Mouse (Mus musculus): ENCODE measurements around the gene G3bp1. TPM values are rescaled to one million over a fixed set of nuclear protein-coding genes. Genes with fewer than 3 reads are reported as not detected.

The G3bp1 gene
- 10 to 100 TPM; 40.3 to 44.7 TPM for total RNA-seq (2021)
- long read RNA-seq, experiment 1, full-length matches to known transcripts = 433 of 466 reads
- long read RNA-seq, experiment 1, partial matches to known transcripts = 5 of 466 reads
- long read RNA-seq, experiment 1, other reads (novel, unspliced or antisense) = 28 of 466 reads
- long read RNA-seq, experiment 2, full-length matches to known transcripts = 419 of 444 reads
- long read RNA-seq, experiment 2, partial matches to known transcripts = 4 of 444 reads
- long read RNA-seq, experiment 2, other reads (novel, unspliced or antisense) = 21 of 444 reads

GRCm38 (mm10) chr11:55469048-55469843 is at the start of gene G3bp1:
Gene G3bp1, plus strand, starts transcription at chr11:55469685.
- intact Hi-C loops (cut with DNase I) = no loop called here
- DNase-seq = peak; percentile 98 to 99

GRCm38 (mm10) chr11:55422978-55423377 is 46.5 kb upstream of the G3bp1 start, which contains the start of gene Sparc:
Gene Sparc, minus strand, starts transcription at chr11:55423183.
- DNase-seq = no peak
- intact Hi-C loops (cut with DNase I) = no loop called here

- DNase-seq = peak in 1 of 2 experiments; percentile 51
- intact Hi-C loops (cut with DNase I) = no loop called here
These were observed 45.7 kb upstream of the G3bp1 start for GRCm38 (mm10) chr11:55423756-55424155.

- intact Hi-C loops (cut with DNase I) = no loop called here
- no peak for DNase-seq
These were observed 44.6 kb upstream of the G3bp1 start for GRCm38 (mm10) chr11:55424746-55425360.

- intact Hi-C loops (cut with DNase I) = loop anchor here (2.0 kb wide), 1 partner anchor 16 kb away; no protein-coding TSS in a partner anchor
- peak; percentile 88 to 91 for DNase-seq
These were observed 41.1 kb upstream of the G3bp1 start for GRCm38 (mm10) chr11:55428186-55429012.

GRCm38 (mm10) chr11:55429973-55430372 is 39.5 kb upstream of the G3bp1 start:
- DNase-seq = no peak
- intact Hi-C loops (cut with DNase I) = loop anchor here (2.0 kb wide), 1 partner anchor 15 kb away; no protein-coding TSS in a partner anchor

- intact Hi-C loops (cut with DNase I) = no loop called here
- DNase-seq = peak in 1 of 2 experiments; percentile 49
These were observed 36.5 kb upstream of the G3bp1 start for GRCm38 (mm10) chr11:55432981-55433380.

- no peak for DNase-seq
- intact Hi-C loops (cut with DNase I) = no loop called here
These were observed 33.4 kb upstream of the G3bp1 start for GRCm38 (mm10) chr11:55436089-55436488.

- intact Hi-C loops (cut with DNase I) = no loop called here
- DNase-seq = no peak
These were observed 31.5 kb upstream of the G3bp1 start for GRCm38 (mm10) chr11:55438031-55438430.

- intact Hi-C loops (cut with DNase I) = no loop called here
- DNase-seq = no peak
These were observed 29.8 kb upstream of the G3bp1 start for GRCm38 (mm10) chr11:55439718-55440117.

- DNase-seq = peak in 1 of 2 experiments; percentile 74
- intact Hi-C loops (cut with DNase I) = loop anchor here (2.0 to 5.0 kb wide), 2 partner anchors 16 to 242 kb away; partner anchors contain the start of gene Slc36a1
These were observed 24.7 kb upstream of the G3bp1 start for GRCm38 (mm10) chr11:55444772-55445171.

- DNase-seq = peak; percentile 88 to 89
- intact Hi-C loops (cut with DNase I) = loop anchor here (1.0 to 5.0 kb wide), 2 partner anchors 56 to 244 kb away; partner anchors contain the start of gene Slc36a1
These were observed 22.9 kb upstream of the G3bp1 start for GRCm38 (mm10) chr11:55446579-55446978.

- no peak for DNase-seq
- intact Hi-C loops (cut with DNase I) = loop anchor here (5.0 kb wide), 1 partner anchor 247 kb away; the partner anchor contains the start of gene Slc36a1
These were observed 20.0 kb upstream of the G3bp1 start for GRCm38 (mm10) chr11:55449531-55449930.

- intact Hi-C loops (cut with DNase I) = no loop called here
- no peak for DNase-seq
These were observed 19.2 kb upstream of the G3bp1 start for GRCm38 (mm10) chr11:55450311-55450710.

GRCm38 (mm10) chr11:55453640-55454039 is 15.8 kb upstream of the G3bp1 start:
- intact Hi-C loops (cut with DNase I) = no loop called here
- DNase-seq = peak; percentile 31 to 49

- intact Hi-C loops (cut with DNase I) = no loop called here
- no peak for DNase-seq
These were observed 14.3 kb upstream of the G3bp1 start for GRCm38 (mm10) chr11:55455166-55455565.

GRCm38 (mm10) chr11:55458501-55458900 is 11.0 kb upstream of the G3bp1 start:
- no peak for DNase-seq
- intact Hi-C loops (cut with DNase I) = no loop called here

GRCm38 (mm10) chr11:55459850-55460558 is 9.5 kb upstream of the G3bp1 start:
- intact Hi-C loops (cut with DNase I) = no loop called here
- DNase-seq = no peak

- intact Hi-C loops (cut with DNase I) = no loop called here
- DNase-seq = peak in 1 of 2 experiments; percentile 26
These were observed 8.9 kb upstream of the G3bp1 start for GRCm38 (mm10) chr11:55460559-55461018.
